Mouse (Mus musculus): ENCODE data around the gene Gm42742.

Gene Gm42742

DNA sequence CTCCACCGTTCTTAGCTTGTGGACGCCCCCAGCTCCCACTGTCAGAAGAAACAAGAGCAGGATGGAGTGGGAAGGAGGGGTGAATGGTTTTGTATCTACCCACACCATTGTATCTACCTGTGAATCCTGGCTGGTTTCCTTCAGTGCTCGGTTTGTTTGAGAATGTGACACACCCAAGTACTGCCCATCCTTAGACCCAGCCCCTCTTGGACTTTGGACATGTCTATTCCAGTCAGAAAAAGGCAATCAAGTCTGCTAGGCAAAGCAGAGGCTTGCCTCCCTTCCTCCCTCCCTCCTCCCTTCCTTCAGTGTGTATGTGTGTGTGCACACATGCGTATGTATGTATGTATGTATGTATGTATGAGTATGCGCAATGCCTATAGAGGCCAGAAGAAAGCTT lies 17.3 kb downstream of the Gm42742 start:
- no peak for DNase-seq (ENCODE audit: low spot score)

DNA sequence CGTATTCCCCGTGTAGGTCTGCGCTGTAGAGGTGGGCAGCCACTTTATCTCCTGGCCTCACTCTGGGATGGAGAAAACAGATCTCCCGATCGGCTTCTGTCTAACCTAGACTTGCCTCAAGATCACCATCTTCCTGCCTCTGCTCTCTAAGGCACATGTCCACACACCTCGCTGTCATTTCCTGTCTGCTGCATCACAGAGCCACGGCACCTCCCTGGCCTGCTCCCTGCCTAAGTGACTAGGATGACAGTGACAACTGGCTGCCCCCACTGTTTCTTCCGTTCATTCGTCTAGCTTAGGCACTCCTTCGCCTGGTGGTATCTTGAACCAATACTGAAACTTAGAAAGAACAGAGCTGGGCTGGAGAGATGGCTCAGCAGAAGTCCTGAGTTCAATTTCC lies 21.3 kb downstream of the Gm42742 start:
- no peak for DNase-seq (ENCODE audit: low spot score)

DNA sequence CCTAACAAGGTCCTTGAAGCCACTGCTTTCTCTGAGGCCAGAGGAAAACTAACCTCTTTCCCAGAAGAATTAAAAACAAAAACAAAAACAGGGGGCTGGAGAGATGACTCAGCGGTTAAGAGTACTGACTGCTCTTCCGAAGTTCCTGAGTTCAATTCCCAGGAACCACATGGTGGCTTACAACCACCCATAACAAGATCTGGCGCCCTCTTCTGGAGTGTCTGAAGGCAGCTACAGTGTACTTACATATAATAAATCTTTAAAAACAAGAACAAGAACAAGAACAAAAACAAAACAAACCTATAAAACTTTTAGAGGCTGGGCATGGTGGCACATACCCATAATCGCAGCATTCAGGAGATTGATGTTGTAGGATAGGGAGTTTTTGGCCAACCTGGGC lies 24.4 kb downstream of the Gm42742 start:
- no peak for DNase-seq (ENCODE audit: low spot score)

DNA sequence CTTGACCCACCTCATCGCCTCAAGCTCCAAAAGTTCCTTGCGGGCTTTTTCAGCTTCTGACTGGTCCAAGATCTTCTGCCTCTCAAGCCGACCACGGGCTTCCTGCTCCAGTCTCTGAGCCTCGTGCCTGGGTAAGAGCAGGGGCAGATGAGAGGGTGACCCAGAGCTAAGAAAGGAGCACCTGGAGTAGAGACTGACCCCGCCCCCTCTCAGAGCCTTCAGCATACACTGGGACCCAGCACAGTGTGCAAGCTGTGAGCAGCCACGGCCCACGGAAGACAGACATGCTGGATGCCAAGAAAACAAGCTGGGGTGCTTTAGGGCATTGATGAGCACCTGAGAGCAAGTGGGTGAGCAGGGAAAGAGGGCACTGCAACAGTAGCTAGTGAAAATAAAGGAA lies 32.1 kb downstream of the Gm42742 start:
- DNase-seq (ENCODE audit: low spot score), result no peak

DNA sequence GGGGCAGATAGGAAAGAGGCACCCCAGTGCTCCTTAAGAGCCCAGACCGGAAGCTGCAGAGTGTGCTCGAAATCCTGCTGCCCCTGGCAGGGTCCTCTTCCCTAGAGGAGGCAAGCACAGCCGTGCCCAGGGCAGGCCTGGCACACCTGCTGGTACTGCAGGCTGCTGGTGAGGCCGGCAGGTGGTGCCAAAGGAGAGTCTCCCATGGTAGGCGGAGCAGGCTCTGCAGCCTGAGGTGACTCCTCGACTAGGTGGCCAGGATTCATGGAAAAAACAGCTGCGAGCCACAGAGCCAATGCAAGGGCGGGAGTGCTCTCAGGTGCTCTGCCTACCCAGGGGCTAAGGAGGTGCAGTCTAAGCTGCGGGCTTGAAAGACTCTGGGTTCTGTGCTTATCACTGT lies 34.6 kb downstream of the Gm42742 start:
- no peak for DNase-seq (ENCODE audit: low spot score)

DNA sequence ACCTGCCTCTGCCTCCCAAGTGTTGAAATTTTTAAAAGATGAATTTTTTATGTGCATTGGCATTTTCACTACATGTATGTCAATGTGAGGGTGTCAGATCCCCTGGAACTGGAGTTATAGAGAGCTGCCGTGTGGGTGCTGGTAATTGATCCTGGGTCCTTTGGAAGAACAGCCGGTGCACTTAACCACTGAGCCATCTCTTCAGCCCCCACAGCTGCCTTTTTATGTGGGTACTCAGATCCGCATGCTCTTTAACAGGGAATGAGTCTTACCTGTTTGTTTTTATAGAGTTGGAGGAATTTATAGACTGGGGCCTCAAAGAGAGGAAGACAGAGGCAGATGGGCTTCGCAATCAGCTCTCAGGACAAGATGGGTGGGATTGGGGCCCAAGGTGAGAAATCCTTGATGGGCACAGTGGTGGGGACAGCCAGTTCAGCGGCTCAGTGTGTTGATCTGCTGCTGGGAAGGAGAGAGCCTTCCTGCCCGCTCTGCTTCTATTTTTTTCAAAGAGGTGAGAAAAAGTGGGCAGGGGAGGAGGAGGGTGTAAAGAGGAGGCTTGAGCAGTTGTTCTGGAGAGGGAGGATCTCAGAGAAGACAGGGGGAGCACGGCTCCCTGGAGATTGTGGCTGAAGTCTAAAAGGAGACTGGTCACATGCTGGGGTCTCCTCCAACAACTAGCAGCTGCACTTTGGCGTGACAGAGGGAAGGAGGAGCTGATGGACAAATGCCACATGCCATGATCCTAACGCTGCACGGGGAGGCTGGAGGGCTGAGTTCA lies 36.0 kb downstream of the Gm42742 start:
- no peak for DNase-seq (ENCODE audit: low spot score)

DNA sequence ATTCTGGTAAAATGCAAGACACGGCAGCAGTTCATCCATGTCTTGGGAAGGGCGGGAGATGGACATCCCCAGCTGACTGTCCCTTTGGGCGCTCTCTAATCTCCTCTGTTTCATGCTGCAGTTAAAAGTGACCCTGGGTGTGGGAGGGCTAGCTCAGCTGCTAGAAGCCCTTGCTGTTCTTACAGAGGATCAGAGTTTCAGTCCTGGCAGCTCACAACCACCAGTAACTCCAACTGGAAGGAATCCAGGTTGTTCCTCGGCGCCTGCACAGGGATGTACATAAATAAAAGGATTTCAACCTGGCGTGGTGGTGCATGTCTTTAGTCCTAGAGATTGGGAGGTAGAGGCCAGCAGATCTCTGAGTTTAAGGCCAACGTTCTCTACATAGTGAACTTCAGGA lies 37.8 kb downstream of the Gm42742 start:
- no peak for DNase-seq (ENCODE audit: low spot score)

DNA sequence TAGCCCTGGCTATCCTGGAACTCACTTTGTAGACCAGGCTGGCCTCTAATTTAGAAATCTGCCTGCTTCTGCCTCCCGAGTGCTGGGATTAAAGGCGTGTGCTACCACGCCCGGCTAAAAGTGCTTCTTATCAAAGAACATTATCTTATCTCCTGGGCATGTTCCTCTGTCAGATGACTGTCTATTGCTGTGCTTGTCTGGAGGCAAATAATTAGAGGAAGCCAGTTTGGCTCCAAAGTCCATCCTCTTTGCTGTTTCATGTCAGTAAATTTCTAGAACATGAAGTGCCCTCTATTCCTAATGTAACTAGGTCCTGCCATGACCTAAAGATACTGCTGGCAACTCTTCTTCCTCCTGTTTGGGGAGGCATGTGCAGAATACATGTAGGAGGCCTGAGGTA lies 38.8 kb downstream of the Gm42742 start:
- DNase-seq (ENCODE audit: low spot score), result no peak

DNA sequence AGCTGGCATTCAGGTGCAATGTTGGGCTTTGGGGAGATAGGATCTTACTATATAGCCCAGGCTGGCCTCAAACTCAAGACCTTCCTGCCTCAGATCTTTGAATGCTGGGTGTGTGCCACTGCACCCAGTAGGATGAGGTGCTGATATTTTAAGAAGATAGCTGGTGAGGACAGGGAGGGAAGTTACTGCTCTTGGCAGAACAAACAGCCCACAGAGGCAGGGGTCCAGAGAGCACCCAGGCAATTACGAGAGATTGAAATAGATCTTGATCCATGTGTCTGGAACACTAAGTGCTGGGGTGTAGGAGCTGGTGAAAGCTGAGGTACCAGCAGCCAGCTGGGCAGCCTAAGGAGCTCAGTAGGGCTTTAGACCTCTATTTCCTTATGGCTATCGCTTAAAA lies 39.3 kb downstream of the Gm42742 start:
- DNase-seq (ENCODE audit: low spot score), result no peak

DNA sequence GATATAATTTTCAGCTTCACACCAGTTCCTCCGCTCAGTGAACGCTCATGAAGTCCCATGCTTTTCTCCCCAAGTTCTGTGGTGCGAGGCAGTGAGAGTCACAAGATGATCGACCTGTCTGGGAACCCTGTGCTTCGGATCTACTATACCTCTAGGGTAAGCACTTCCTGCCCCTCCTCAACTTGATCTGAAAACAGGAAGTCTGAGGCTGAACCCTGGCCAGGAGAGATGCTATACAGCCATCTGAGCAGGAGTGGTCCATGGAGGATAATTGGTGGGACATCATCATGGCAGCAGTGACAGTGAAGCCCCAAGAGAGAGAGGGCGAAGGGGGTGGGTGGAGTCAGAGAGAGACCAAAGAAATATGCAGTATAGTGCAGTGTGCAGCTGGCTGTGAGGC lies 42.1 kb downstream of the Gm42742 start:
- no peak for DNase-seq (ENCODE audit: low spot score)

DNA sequence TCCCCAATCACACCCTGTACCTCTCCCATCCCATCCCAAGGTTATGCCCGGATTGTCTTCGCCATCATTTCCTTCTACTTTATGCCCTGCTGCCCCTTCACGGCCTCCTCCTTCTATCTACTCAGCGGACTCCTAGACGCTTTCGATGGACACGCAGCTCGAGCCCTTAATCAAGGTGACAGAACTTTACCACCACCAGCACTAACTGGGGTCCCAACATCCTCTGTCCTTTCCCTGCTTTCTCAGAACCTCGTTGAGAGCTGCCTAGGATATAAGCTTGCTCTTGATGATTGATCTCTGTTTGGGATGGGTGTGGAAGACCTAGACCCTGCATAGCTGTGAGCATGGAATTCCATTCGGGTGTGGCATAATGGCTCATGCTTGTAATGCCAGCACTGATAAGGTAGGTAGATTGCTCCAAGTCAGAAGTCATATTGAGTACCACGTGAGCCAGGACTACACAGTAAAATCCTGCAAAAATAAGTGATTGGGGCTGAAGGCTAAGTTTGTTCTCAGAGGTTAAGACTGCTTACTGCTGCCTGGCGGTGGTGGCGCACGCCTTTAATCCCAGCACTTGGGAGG lies 43.9 kb downstream of the Gm42742 start:
- DNase-seq (ENCODE audit: low spot score), result peak; percentile 15

DNA sequence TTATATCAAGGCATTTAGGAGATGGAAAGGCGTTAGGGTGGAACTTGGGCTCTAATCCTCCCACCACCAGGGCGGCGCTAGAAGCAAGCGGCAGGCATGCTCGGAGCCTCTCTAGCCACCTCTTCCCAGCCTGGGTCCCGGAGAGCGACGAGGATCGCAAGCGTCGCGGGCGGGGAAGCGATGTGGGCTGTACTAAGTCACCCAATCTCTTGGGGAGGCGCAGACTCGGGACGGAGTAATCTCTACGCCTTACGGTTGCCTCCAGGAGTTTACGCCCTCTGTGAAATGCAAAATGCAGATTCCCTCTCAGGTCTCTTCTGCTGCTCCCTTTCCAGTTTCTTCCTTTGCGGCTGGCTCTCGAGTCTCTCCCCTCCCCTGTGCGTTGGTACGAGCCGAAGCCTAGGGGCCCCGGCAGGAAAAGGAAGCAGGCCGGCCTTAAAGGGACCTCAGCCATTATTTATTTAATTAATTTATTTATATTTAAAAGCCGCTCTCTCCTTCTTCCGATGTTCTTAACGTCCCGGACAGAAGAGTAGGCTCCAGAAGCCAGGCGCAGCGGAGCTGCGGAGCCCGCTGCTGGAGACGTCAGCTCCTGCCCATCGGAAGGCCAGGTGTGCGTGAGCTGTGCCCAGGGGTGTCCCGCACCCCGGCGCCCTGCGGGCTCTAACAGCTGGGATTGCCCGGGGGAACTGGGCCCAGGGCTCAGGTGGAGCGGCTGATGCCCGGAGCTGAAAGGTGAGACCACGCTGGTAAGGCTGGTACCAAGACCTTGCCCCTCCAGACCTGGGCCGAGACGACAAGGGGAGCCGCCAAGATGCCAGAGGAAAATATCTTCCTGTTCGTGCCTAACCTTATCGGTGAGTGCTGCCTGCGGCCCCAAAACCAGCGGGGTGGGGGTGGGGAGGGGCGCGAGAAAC lies 44.7 kb downstream of the Gm42742 start, which contains the start of gene Cdiptos:
Cdiptos (minus strand) TSS at position 149 of the 917 bp plus-strand sequence.
- DNase-seq (ENCODE audit: low spot score), result peak; percentile 91

DNA sequence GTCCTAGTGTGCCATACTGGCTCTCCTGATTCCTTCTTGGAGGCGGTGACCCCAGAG lies 45.2 kb downstream of the Gm42742 start, which contains the start of gene Cdipt:
Cdipt (plus strand) TSS at position 22 of the 57 bp plus-strand sequence.
- DNase-seq (ENCODE audit: low spot score), result no peak

DNA sequence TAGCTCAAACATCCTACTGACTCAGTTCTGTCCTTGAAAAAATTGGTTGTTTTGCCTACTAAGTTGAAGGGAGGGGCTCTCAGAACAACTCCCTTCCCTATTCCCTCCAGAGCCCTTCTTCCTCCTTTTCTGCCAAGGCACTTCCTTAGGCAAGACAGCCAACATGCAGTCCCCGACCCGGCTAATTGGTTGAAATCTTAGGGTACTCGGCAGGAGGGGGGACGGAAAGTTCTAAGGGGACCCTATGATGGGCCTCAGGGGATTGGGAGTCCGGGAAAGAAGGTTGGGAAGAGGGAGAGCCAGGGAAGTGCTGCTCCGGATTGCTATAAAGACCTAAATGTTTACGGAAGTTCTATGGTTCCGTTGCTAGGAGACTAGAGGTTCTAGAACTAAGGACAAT lies 45.4 kb downstream of the Gm42742 start:
- DNase-seq (ENCODE audit: low spot score), result no peak

DNA sequence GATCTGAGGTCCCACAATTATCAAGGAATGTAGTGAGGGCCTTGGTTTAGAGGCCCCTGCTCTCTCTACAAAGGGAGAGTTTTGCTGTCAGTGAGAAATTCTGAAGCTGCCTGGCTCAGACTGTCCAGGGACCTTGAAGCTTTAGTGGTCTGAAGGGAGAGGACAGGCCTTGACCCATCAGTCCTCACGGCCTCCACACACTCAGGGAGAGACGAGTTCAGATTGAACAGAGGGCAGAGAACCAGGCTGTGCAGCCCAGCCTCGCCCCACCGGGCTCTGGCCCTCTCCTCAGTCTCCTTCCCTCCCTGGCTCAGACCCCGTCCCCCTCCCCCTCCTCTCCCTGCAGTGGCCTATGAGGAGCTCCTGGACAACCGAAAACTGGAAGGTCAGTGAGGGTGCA lies 53.5 kb downstream of the Gm42742 start:
- DNase-seq (ENCODE audit: low spot score), result no peak

DNA sequence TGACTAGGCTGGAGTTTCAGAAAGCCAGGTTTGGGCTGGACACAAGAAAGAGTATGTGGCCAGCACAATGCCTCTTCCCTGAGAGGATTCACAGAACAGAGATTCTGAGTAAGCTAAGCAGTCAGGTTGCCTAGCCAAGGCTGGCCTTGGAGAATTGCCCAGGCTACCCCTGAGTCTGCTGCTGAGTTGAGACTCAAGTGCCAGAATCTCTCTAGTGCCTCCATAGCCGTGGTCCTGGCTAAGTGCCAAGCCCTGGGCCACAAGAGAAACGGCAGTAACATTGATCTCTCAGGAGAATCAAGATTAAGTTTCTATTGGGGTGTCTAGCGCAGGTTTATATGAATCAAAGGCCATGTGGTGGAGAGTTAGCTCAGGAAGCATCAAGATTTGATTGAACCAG lies 55.3 kb downstream of the Gm42742 start:
- no peak for DNase-seq (ENCODE audit: low spot score)
